Mouse (Mus musculus): ENCODE measurements around the gene Aff3.

GRCm38 (mm10) chr1:38668327-38668726 lies 3.6 kb upstream of the Aff3 start:
- TF ChIP-seq CTCF (IDR thresholded peaks at IDR 0.05; ENCODE audit: insufficient read depth, low read depth, low read length) (no peak), POLR2A (IDR thresholded peaks at IDR 0.05; ENCODE audit: insufficient read depth, low read depth, low read length) (no peak)
